In genomic region chr4:23914423-23914822, GRCm38 (mm10) we compare ENCODE assay signal across 17 mouse cellular contexts.
"Had no signal": no experiment of that assay in that cellular context is flagged by ENCODE, and none has a peak within 500 bp of the region (broad histone marks: within the 10 kb centered on the region; RNA-seq: fewer than 3 reads in every experiment).

No protein-coding gene starts in this region.

- H3K4me3 ChIP-seq: liver, embryonic 13.5 days; liver, embryonic 15.5 days; lung, embryonic 15.5 days; megakaryocyte, embryonic 14.5 days; neural tube, embryonic 12.5 days; stomach, embryonic 15.5 days had no signal

- H3K9ac ChIP-seq: liver, embryonic 13.5 days; liver, embryonic 15.5 days; liver, postnatal 0 days; lung, embryonic 15.5 days; neural tube, embryonic 12.5 days; stomach, embryonic 15.5 days had no signal

- H3K4me2 ChIP-seq: liver, embryonic 13.5 days; liver, embryonic 15.5 days; lung, embryonic 15.5 days; neural tube, embryonic 12.5 days; stomach, embryonic 15.5 days had no signal

- H3K36me3 ChIP-seq: liver, embryonic 13.5 days; liver, embryonic 15.5 days; lung, embryonic 15.5 days; neural tube, embryonic 12.5 days; stomach, embryonic 15.5 days had no signal

- H3K27me3 ChIP-seq: liver, embryonic 13.5 days; liver, embryonic 15.5 days; lung, embryonic 15.5 days; megakaryocyte, embryonic 14.5 days; neural tube, embryonic 12.5 days; stomach, embryonic 15.5 days had no signal

- H3K27ac ChIP-seq: liver, embryonic 13.5 days; liver, embryonic 15.5 days; lung, embryonic 15.5 days; macrophage; neural tube, embryonic 12.5 days; stomach, embryonic 15.5 days; stomach, postnatal 0 days had no signal

- ATAC-seq: liver, postnatal 0 days; lung, postnatal 0 days had no signal

- H3K9me3 ChIP-seq: liver, embryonic 15.5 days; lung, embryonic 15.5 days; megakaryocyte, embryonic 14.5 days; neural tube, embryonic 12.5 days; stomach, embryonic 15.5 days had no signal

- H3K4me1 ChIP-seq: liver, embryonic 13.5 days; liver, embryonic 15.5 days; lung, embryonic 15.5 days; megakaryocyte, embryonic 14.5 days; neural tube, embryonic 12.5 days; stomach, embryonic 15.5 days had no signal

- DNase-seq: liver, embryonic 13.5 days; liver, postnatal 0 days; lung, adult 2 months; lung, postnatal 14 days; lung, postnatal 36 days; right cerebral cortex, postnatal 14 days; thymus, adult 2 months; thymus, postnatal 25 days; thymus, postnatal 4 days had no signal
